In genomic region chr3:16855251-16855650, GRCm38 (mm10) we compare ENCODE assay signal across 22 mouse cellular contexts.
DNase-seq lines count a peak whose midpoint lies in the region; ATAC-seq and TF ChIP-seq lines count a peak whose summit lies in the region.
"Had no signal": no experiment of that assay in that cellular context is flagged by ENCODE, and none has a peak within 500 bp of the region (broad histone marks: within the 10 kb centered on the region; RNA-seq: fewer than 3 reads in every experiment).

No protein-coding gene starts in this region.

- H3K4me1 ChIP-seq in midbrain, embryonic 13.5 days (replicated peaks): peaks cover 35% of the 10 kb centered on the region
- peaks cover 2% of the 10 kb centered on the region; the same call in 1 of the 2 replicates for H3K4me1 ChIP-seq in midbrain, embryonic 11.5 days (ENCODE audit: control insufficient read depth, insufficient read depth, low read length)
- peaks cover 9% of the 10 kb centered on the region for H3K4me1 ChIP-seq in hindbrain, embryonic 15.5 days (replicated peaks)
- peaks cover 18% of the 10 kb centered on the region for H3K4me1 ChIP-seq in midbrain, embryonic 16.5 days (ENCODE audit: control insufficient read depth, insufficient read depth, low read length)
- H3K4me1 ChIP-seq in lung, adult 2 months (ENCODE audit: control insufficient read depth, insufficient read depth, low read length): no peaks in the 10 kb centered on the region
- H3K4me1 ChIP-seq: heart, embryonic 15.5 days; stomach, embryonic 15.5 days had no signal

- H3K9me3 ChIP-seq in midbrain, embryonic 13.5 days: no peaks in the 10 kb centered on the region
- H3K9me3 ChIP-seq in midbrain, embryonic 11.5 days (ENCODE audit: control insufficient read depth, low read length): no peaks in the 10 kb centered on the region
- no peaks in the 10 kb centered on the region for H3K9me3 ChIP-seq in hindbrain, embryonic 15.5 days
- H3K9me3 ChIP-seq in midbrain, embryonic 16.5 days (replicated peaks; ENCODE audit: control insufficient read depth, low read length, poor library complexity, severe bottlenecking): no peaks in the 10 kb centered on the region
- H3K9me3 ChIP-seq: heart, embryonic 15.5 days; stomach, embryonic 15.5 days had no signal

- H3K4me2 ChIP-seq in midbrain, embryonic 13.5 days (replicated peaks): no peak overlapping the region
- H3K4me2 ChIP-seq in midbrain, embryonic 11.5 days: no peak overlapping the region
- no peak overlapping the region for H3K4me2 ChIP-seq in hindbrain, embryonic 15.5 days
- H3K4me2 ChIP-seq in midbrain, embryonic 16.5 days (ENCODE audit: low read length): no peak overlapping the region
- H3K4me2 ChIP-seq: heart, embryonic 15.5 days; stomach, embryonic 15.5 days had no signal

- 27% methylated on average over 2 of the region's 2 CpGs for WGBS in midbrain, embryonic 13.5 days
- 58% methylated on average over 2 of the region's 2 CpGs for WGBS in midbrain, embryonic 11.5 days
- 30% methylated on average over 2 of the region's 2 CpGs for WGBS in hindbrain, embryonic 15.5 days
- 35% methylated on average over 2 of the region's 2 CpGs for WGBS in midbrain, embryonic 16.5 days
- WGBS in lung, adult 2 months: 71% methylated on average over 2 of the region's 2 CpGs

- no peak overlapping the region for H3K4me3 ChIP-seq in midbrain, embryonic 13.5 days (replicated peaks)
- H3K4me3 ChIP-seq in midbrain, embryonic 11.5 days (ENCODE audit: low read depth, low read length): no peak overlapping the region
- H3K4me3 ChIP-seq in hindbrain, embryonic 15.5 days: no peak overlapping the region
- H3K4me3 ChIP-seq in midbrain, embryonic 16.5 days (ENCODE audit: low read depth, low read length): no peak overlapping the region
- no peak overlapping the region for H3K4me3 ChIP-seq in lung, adult 2 months (replicated peaks; ENCODE audit: extremely low read depth, low read depth, low read length)
- H3K4me3 ChIP-seq: gastrocnemius, adult 2 months; heart, embryonic 15.5 days; layer of hippocampus, adult 2 months; stomach, embryonic 15.5 days had no signal

- H3K9ac ChIP-seq in midbrain, embryonic 13.5 days (replicated peaks): no peak overlapping the region
- H3K9ac ChIP-seq in midbrain, embryonic 11.5 days (ENCODE audit: low read length): no peak overlapping the region
- no peak overlapping the region for H3K9ac ChIP-seq in hindbrain, embryonic 15.5 days
- H3K9ac ChIP-seq in midbrain, embryonic 16.5 days (ENCODE audit: low read depth, low read length): no peak overlapping the region
- H3K9ac ChIP-seq: heart, embryonic 15.5 days; stomach, embryonic 15.5 days had no signal

- no peaks in the 10 kb centered on the region for H3K36me3 ChIP-seq in midbrain, embryonic 13.5 days
- no peaks in the 10 kb centered on the region for H3K36me3 ChIP-seq in midbrain, embryonic 11.5 days (ENCODE audit: control insufficient read depth, insufficient read depth, low read length)
- H3K36me3 ChIP-seq in hindbrain, embryonic 15.5 days: no peaks in the 10 kb centered on the region
- H3K36me3 ChIP-seq in midbrain, embryonic 16.5 days (ENCODE audit: control insufficient read depth, insufficient read depth, low read length): no peaks in the 10 kb centered on the region
- H3K36me3 ChIP-seq: heart, embryonic 15.5 days; stomach, embryonic 15.5 days had no signal

- no peak for TF ChIP-seq POLR2A in lung, adult 2 months (IDR thresholded peaks at IDR 0.05; ENCODE audit: borderline replicate concordance, extremely low read depth, low read depth, low read length)

- DNase-seq in midbrain, embryonic 11.5 days (ENCODE audit: low spot score, missing footprints): no peak
- DNase-seq in lung, adult 2 months: no peak
- DNase-seq in layer of hippocampus, postnatal 14 days (ENCODE audit: low spot score in 2 of 2): no peak
- DNase-seq: adrenal gland, adult 8-10 months; cerebellum, adult 8-10 months; cerebellum, postnatal 36 days; gastrocnemius, adult 2 months; heart, postnatal 36 days; kidney, adult 9 months; kidney, postnatal 25 days; layer of hippocampus, postnatal 36 days; thymus, postnatal 25 days had no signal

- TF ChIP-seq CTCF in lung, adult 2 months (IDR thresholded peaks at IDR 0.05; ENCODE audit: insufficient read depth, low read length): no peak

- no peaks in the 10 kb centered on the region for H3K27me3 ChIP-seq in midbrain, embryonic 13.5 days
- no peaks in the 10 kb centered on the region for H3K27me3 ChIP-seq in midbrain, embryonic 11.5 days (ENCODE audit: control insufficient read depth, insufficient read depth, low read length)
- no peaks in the 10 kb centered on the region for H3K27me3 ChIP-seq in hindbrain, embryonic 15.5 days
- H3K27me3 ChIP-seq in midbrain, embryonic 16.5 days (ENCODE audit: control insufficient read depth, insufficient read depth, low read depth, low read length): no peaks in the 10 kb centered on the region
- H3K27me3 ChIP-seq: heart, embryonic 15.5 days; stomach, embryonic 15.5 days had no signal

- 0 out of 2 replicates have a peak, but pooled peaks have one; percentile 13 for ATAC-seq in midbrain, embryonic 13.5 days
- no peak for ATAC-seq in midbrain, embryonic 11.5 days (ENCODE audit: low FRiP score)
- ATAC-seq in hindbrain, embryonic 15.5 days (ENCODE audit: low FRiP score, low read depth): no peak
- no peak for ATAC-seq in midbrain, embryonic 16.5 days
- ATAC-seq in megakaryocyte progenitor cell, adult 5-6 weeks (replicated peaks; ENCODE audit: poor library complexity): no peak
- ATAC-seq: activated CD4-positive, CD25-positive, alpha-beta regulatory T cell, adult 4 months; lung, postnatal 0 days had no signal

- peak overlapping the region; percentile 90 for H3K27ac ChIP-seq in midbrain, embryonic 13.5 days
- H3K27ac ChIP-seq in midbrain, embryonic 11.5 days (ENCODE audit: low read depth, low read length): no peak overlapping the region
- peak overlapping the region; percentile 89 for H3K27ac ChIP-seq in hindbrain, embryonic 15.5 days (replicated peaks)
- peak overlapping the region; percentile 94 for H3K27ac ChIP-seq in midbrain, embryonic 16.5 days (ENCODE audit: low read length)
- H3K27ac ChIP-seq: gastrocnemius, adult 2 months; heart, embryonic 15.5 days; layer of hippocampus, adult 2 months; macrophage; stomach, embryonic 15.5 days had no signal
